Mouse (Mus musculus): ENCODE measurements around the gene Spsb3.

DNA sequence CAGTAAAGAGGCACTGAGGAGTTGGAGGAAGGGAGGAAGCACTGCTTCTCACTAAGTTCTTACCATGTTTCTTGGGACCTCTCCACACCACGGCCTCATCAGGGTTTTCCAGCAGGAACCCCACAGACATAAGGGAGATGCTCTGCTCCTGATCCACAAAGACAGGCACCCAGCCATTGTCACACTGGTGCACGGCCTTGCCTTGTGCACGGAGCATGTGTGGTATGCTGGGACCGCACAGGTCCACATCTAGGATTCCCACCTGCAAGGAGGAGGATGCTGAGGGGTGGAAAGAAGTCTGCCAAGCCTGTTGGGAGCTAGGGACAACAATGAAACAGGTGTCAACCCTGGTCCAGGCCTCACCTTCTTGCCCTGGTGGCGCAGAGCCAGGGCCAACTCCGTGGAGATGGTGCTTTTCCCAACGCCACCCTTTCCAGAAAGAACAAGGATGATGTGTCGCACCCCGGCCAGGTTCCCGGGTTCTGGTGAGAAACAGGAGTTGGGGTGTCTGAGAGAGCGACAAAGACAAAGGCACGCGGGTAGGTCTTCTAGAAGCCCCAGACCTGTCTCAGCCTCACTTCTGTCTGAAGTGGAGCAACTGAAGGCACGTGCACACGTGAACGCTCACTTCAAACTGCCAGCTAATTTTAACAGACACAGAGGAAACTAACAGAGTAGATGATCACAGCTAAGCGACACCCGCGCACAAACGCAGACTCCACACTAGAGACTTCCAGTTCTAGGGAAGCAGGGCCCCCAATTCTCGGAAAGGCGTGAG lies 898 bp upstream of the Spsb3 start:
- TF ChIP-seq CTCF (IDR thresholded peaks at IDR 0.05; ENCODE audit: insufficient read depth, low read length) (no peak), POLR2A (IDR thresholded peaks at IDR 0.05; ENCODE audit: borderline replicate concordance, extremely low read depth, low read depth, low read length) (no peak)

Data from lung, adult 2 months (tissue).